Mouse (Mus musculus) liver, embryonic 14.5 days (tissue): ENCODE results near the gene Fhod1.

ENCODE experiments used
- CTCF ChIP-seq: IDR thresholded peaks from 2 replicates; pipeline ENCODE4 v1.5.1; 2016; ENCODE audit warnings: antibody characterized with exemption, low read depth, control low read depth
- EP300 ChIP-seq: IDR thresholded peaks from 2 replicates; pipeline ENCODE4 v1.6.1; 2016; ENCODE audit warnings: antibody characterized with exemption, low read depth

- TF ChIP-seq CTCF (peak; percentile 27; the same call in 1 of the 2 replicates), EP300 (no peak)
These were observed at the start of gene Fhod1 for GRCm38 (mm10) chr8:105347428-105348221.
